Mouse (Mus musculus) lung, postnatal 0 days (tissue): ENCODE measurements at regions not wholly inside any gene's neighbourhood (a gene's known extent, or its start where the extent isn't known, plus 50 kb on each side); places are given as distances from the start of the nearest gene placed in this dataset.

Experiments
- ATAC-seq: fragments of 200-750 bp; cut with Nextera tagmentation; 2 replicates; pipeline ENCODE4 v1.8.0; 2017; ENCODE audit warnings: moderate library complexity
- DNase-seq: peaks from one replicate; pipeline ENCODE4 v3.0.0-alpha.2; 2016; ENCODE audit warnings: low spot score
- H3K27ac ChIP-seq: fragments of 300-500 bp; sonication (generic); 2 replicates; pipeline ENCODE4 v1.5.1; 2014; ENCODE audit warnings: antibody characterized with exemption, mild to moderate bottlenecking, low read length, mixed read lengths
- H3K27me3 ChIP-seq: fragments of 300-500 bp; sonication (generic); replicated peaks from 2 replicates; pipeline ENCODE4 v1.6.1; 2014; ENCODE audit warnings: low read length, mixed read lengths; ENCODE audit not compliant: insufficient read depth
- H3K36me3 ChIP-seq: fragments of 300-500 bp; sonication (generic); 2 replicates; pipeline ENCODE4 v1.6.1; 2014; ENCODE audit warnings: low read length, mixed read lengths; ENCODE audit not compliant: insufficient read depth
- H3K4me1 ChIP-seq: fragments of 300-500 bp; sonication (generic); 2 replicates; pipeline ENCODE4 v1.6.1; 2014; ENCODE audit warnings: antibody characterized with exemption, low read depth, low read length, mixed read lengths; ENCODE audit not compliant: insufficient read depth
- H3K4me2 ChIP-seq: fragments of 300-500 bp; sonication (generic); replicated peaks from 2 replicates; pipeline ENCODE4 v1.6.1; 2014; ENCODE audit warnings: low read depth, mild to moderate bottlenecking, low read length, moderate library complexity, mixed read lengths
- H3K4me3 ChIP-seq: fragments of 300-500 bp; sonication (generic); 2 replicates; pipeline ENCODE4 v1.5.1; 2014; ENCODE audit warnings: low read depth, low read length
- H3K9ac ChIP-seq: fragments of 300-500 bp; sonication (generic); replicated peaks from 2 replicates; pipeline ENCODE4 v1.6.1; 2014; ENCODE audit warnings: low read depth, mild to moderate bottlenecking
- H3K9me3 ChIP-seq: fragments of 300-500 bp; sonication (generic); 2 replicates; pipeline ENCODE4 v1.6.1; 2016; ENCODE audit warnings: low read length, mixed read lengths
- CTCF ChIP-seq: IDR thresholded peaks from 2 replicates; pipeline ENCODE4 v1.5.1; 2016; ENCODE audit warnings: antibody characterized with exemption, mild to moderate bottlenecking
- EP300 ChIP-seq: IDR thresholded peaks from 2 replicates; pipeline ENCODE4 v1.6.1; 2016; ENCODE audit warnings: antibody characterized with exemption, mild to moderate bottlenecking, control low read depth
- WGBS: fragments of 180-500 bp; shearing (Covaris S2); extraction: QIAGEN DNeasy Blood & Tissue Kit; methylation state at CpG from one replicate; pipeline ENCODE4 v1.1.7; 2014; 5-methylcytosine and 5-hydroxymethylcytosine counted together

- DNase-seq, result no peak
- Histone ChIP-seq H3K9ac (no peak overlapping the region), H3K4me3 (no peak overlapping the region), H3K27me3 (no peaks in the 10 kb centered on the region), H3K4me1 (no peaks in the 10 kb centered on the region), H3K27ac (no peak overlapping the region), H3K36me3 (no peaks in the 10 kb centered on the region), H3K4me2 (no peak overlapping the region), H3K9me3 (no peaks in the 10 kb centered on the region)
- WGBS, result 84% methylated on average over 15 of the region's 15 CpGs
- TF ChIP-seq EP300, result no peak
- no peak for TF ChIP-seq CTCF
- no peak for ATAC-seq
These were observed 283.3 kb upstream of the Gm11146 start for GRCm38 (mm10) chr16:77885060-77885679.

GRCm38 (mm10) chr16:77884495-77884894 lies 282.6 kb upstream of the Gm11146 start:
- no peak for DNase-seq
- Histone ChIP-seq H3K4me2 (no peak overlapping the region), H3K9ac (no peak overlapping the region), H3K4me1 (no peaks in the 10 kb centered on the region), H3K9me3 (no peaks in the 10 kb centered on the region), H3K4me3 (no peak overlapping the region), H3K27me3 (no peaks in the 10 kb centered on the region), H3K27ac (no peak overlapping the region), H3K36me3 (no peaks in the 10 kb centered on the region)
- TF ChIP-seq CTCF, result no peak
- no peak for TF ChIP-seq EP300
- 89% methylated on average over 9 of the region's 9 CpGs for WGBS
- no peak for ATAC-seq

DNA sequence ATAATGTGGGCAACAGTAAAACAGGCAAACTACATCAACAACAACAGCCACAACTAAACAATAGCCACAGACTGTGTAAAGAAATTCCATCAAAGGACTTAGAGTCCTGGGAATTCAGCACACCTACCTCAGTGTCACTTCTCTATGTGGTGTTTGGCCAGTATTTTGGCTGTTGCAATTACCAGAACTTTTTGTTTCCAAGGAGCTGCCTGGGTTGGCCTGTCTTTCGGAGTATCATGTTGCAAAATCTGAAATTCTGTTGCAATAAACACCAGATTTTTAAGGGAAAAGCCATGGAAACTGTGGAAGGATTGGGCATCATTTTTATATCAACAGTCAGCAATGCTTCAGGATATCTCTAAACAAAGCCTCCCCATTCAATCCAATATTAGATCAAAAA lies 275.1 kb upstream of the Gm11146 start:
- no peaks in the 10 kb centered on the region for H3K27me3 ChIP-seq
- no peaks in the 10 kb centered on the region for H3K9me3 ChIP-seq
- H3K27ac ChIP-seq, result no peak overlapping the region
- TF ChIP-seq CTCF (no peak), EP300 (no peak)
- 81% methylated on average over 1 of the region's 1 CpGs for WGBS
- no peak overlapping the region for H3K4me3 ChIP-seq
- H3K36me3 ChIP-seq, result no peaks in the 10 kb centered on the region
- ATAC-seq (no peak), DNase-seq (no peak)
- H3K4me1 ChIP-seq, result no peaks in the 10 kb centered on the region
- H3K9ac ChIP-seq, result no peak overlapping the region
- no peak overlapping the region for H3K4me2 ChIP-seq

DNA sequence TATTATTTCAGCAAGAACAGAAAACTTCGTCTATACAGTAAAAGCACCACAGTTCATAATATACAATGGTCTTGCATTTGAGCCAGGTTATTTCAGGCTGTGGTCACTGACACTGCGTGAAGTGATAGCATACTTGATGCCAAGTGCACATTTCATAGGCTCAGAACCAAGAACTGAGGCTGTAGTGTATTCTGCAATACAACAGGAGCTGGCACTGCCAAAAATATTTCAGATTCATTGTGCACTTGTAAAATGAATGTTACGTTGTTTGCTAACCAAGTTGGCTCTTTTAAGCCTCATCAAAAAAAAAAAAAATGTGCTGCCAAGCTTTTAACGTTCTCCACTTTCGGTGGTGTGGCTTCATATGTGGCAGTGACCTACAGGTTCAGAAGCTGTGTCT lies 261.4 kb upstream of the Gm11146 start:
- ATAC-seq (no peak), DNase-seq (peak; percentile 5)
- WGBS, result 54% methylated on average over 5 of the region's 5 CpGs
- no peak overlapping the region for H3K27ac ChIP-seq
- H3K4me2 ChIP-seq, result no peak overlapping the region
- no peaks in the 10 kb centered on the region for H3K27me3 ChIP-seq
- no peaks in the 10 kb centered on the region for H3K4me1 ChIP-seq
- TF ChIP-seq EP300, result no peak
- TF ChIP-seq CTCF, result no peak
- no peaks in the 10 kb centered on the region for H3K9me3 ChIP-seq
- no peaks in the 10 kb centered on the region for H3K36me3 ChIP-seq
- H3K4me3 ChIP-seq, result no peak overlapping the region
- H3K9ac ChIP-seq, result no peak overlapping the region

- H3K27me3 ChIP-seq, result no peaks in the 10 kb centered on the region
- H3K4me1 ChIP-seq, result no peaks in the 10 kb centered on the region
- H3K36me3 ChIP-seq, result no peaks in the 10 kb centered on the region
- ATAC-seq (no peak), DNase-seq (peak; percentile 4)
- H3K4me2 ChIP-seq, result no peak overlapping the region
- no peak overlapping the region for H3K27ac ChIP-seq
- WGBS, result 68% methylated on average over 6 of the region's 6 CpGs
- no peak for TF ChIP-seq CTCF
- no peak for TF ChIP-seq EP300
- H3K9ac ChIP-seq, result no peak overlapping the region
- H3K9me3 ChIP-seq, result no peaks in the 10 kb centered on the region
- no peak overlapping the region for H3K4me3 ChIP-seq
These were observed 250.3 kb upstream of the Gm11146 start for GRCm38 (mm10) chr16:77852066-77852781.

GRCm38 (mm10) chr16:77851206-77852065 lies 249.5 kb upstream of the Gm11146 start:
- no peak overlapping the region for H3K9ac ChIP-seq
- no peaks in the 10 kb centered on the region for H3K4me1 ChIP-seq
- H3K36me3 ChIP-seq, result no peaks in the 10 kb centered on the region
- H3K27me3 ChIP-seq, result no peaks in the 10 kb centered on the region
- no peaks in the 10 kb centered on the region for H3K9me3 ChIP-seq
- H3K4me2 ChIP-seq, result no peak overlapping the region
- TF ChIP-seq EP300 (no peak), CTCF (no peak)
- H3K4me3 ChIP-seq, result no peak overlapping the region
- WGBS, result 72% methylated on average over 13 of the region's 13 CpGs
- DNase-seq (peak; percentile 3), ATAC-seq (no peak)
- no peak overlapping the region for H3K27ac ChIP-seq
